Mouse (Mus musculus) bone marrow macrophage, adult 2 months (primary cell): Measurements from ENCODE around the gene Sgip1.

Experiments
- CTCF ChIP-seq: IDR thresholded peaks from 2 replicates; pipeline ENCODE4 v1.5.1; 2012; ENCODE audit warnings: low read depth, mild to moderate bottlenecking, low read length, moderate library complexity
- POLR2A ChIP-seq: IDR thresholded peaks from 2 replicates; pipeline ENCODE4 v1.6.1; 2012; ENCODE audit warnings: mild to moderate bottlenecking, low read depth, low read length, borderline replicate concordance

DNA sequence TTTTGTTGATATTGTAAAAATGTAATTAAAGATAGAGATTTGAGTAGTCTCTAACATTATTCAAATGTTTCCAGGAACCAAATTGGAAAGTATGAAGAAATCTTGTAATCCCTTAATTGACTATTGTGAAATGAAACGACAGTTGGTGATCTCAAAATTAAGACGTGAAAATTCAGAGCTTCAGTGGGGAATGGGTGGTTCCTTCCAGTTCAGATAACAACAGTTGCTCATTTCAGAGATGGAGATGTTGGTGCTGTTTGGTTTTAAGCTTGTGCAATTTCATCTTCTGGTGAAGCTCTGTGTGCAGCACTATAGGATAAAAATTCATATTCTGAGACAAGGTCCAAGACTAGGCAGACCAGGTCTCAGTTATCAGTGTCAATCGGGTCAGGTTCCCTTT is 231.0 kb downstream of the Sgip1 start:
- TF ChIP-seq POLR2A (no peak), CTCF (no peak)
